9 mouse cellular contexts compared by ENCODE assay signal in the genomic region with DNA sequence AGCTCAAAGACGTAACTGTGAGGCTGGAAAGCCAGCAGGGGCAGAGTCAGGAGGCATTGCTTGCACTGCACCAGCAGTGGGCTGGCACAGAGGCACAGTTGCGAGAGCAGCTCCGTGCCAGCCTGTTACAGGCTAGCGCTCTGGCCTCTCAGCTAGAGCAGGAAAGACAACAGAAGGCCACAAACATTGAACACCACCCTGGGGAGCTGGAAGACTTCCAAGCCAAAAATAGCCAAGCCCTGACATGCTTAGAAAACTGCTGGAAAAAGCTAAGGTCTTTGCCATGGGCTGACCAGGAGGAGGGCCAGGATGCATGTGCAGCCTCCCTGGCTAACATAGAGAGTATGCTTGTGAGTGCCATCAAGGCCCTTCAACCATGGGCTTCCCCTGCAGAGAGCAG. TPM values are rescaled to one million over a fixed set of nuclear protein-coding genes. Genes with fewer than 3 reads are reported as not detected.
DNase-seq lines count a peak whose midpoint lies in the region; TF ChIP-seq lines count a peak whose summit lies in the region.
"Had no signal": no experiment of that assay in that cellular context is flagged by ENCODE, and none has a peak within 500 bp of the region (broad histone marks: within the 10 kb centered on the region; RNA-seq: fewer than 3 reads in every experiment).

No protein-coding gene starts in this region.

- peaks cover 34% of the 10 kb centered on the region for H3K4me1 ChIP-seq in olfactory bulb, adult 2 months (ENCODE audit: control insufficient read depth, insufficient read depth, low read length)
- H3K4me1 ChIP-seq: neural tube, embryonic 12.5 days had no signal

- no peak overlapping the region for H3K4me3 ChIP-seq in olfactory bulb, adult 2 months (ENCODE audit: insufficient read depth, low read depth, low read length)
- H3K4me3 ChIP-seq: neural tube, embryonic 12.5 days had no signal

- no peak for TF ChIP-seq POLR2A in olfactory bulb, adult 2 months (IDR thresholded peaks at IDR 0.05; ENCODE audit: insufficient read depth, low read depth, low read length)

- peak; percentile 34 for DNase-seq in testis, postnatal 14 days (ENCODE audit: low spot score)
- no peak for DNase-seq in testis, postnatal 10 days (ENCODE audit: low spot score)
- peak; percentile 92 for DNase-seq in cerebellum, adult 8-10 months
- peak; percentile 60 to 66 for DNase-seq in heart, adult 9 months (ENCODE audit: low spot score in 2 of 2)
- peak; percentile 48 for DNase-seq in layer of hippocampus, adult 9-10 months (ENCODE audit: low spot score)
- DNase-seq in natural killer cell, adult 2 months (ENCODE audit: low spot score in 2 of 2): no peak
- no peak for DNase-seq in thymus, postnatal 10 days (ENCODE audit: low spot score in 2 of 2)

- no peak for TF ChIP-seq CTCF in olfactory bulb, adult 2 months (IDR thresholded peaks at IDR 0.05; ENCODE audit: insufficient read depth, low read depth, low read length)

- 7% methylated on average over 4 of the region's 4 CpGs for WGBS in olfactory bulb, adult 2 months

- peak overlapping the region; percentile 83 for H3K27ac ChIP-seq in olfactory bulb, adult 2 months (ENCODE audit: insufficient read depth, low read depth, low read length)
- H3K27ac ChIP-seq: neural tube, embryonic 12.5 days had no signal

RNA-seq across cellular contexts. Expression of gene Pld6, which starts 28.3 kb away (rescaled TPM):
- polyA plus RNA-seq in olfactory bulb, adult 2 months (2012; ENCODE audit: insufficient read depth, insufficient read length, low replicate concordance, missing spikeins): not detected in 2 replicates

RNA-seq across cellular contexts. Expression of gene Flcn, which starts 50.6 kb away (rescaled TPM):
- polyA plus RNA-seq in olfactory bulb, adult 2 months (2012; ENCODE audit: insufficient read depth, insufficient read length, low replicate concordance, missing spikeins): not detected in 2 replicates

Comparison
In these comparisons a context has a peak if more than half of its experiments do, and no peak if none do; other contexts are left out.
1. DNase-seq: peak in testis, postnatal 14 days (single experiment), cerebellum, adult 8-10 months (single experiment), heart, adult 9 months (2 of 2) and layer of hippocampus, adult 9-10 months (single experiment); none in testis, postnatal 10 days (single experiment), natural killer cell, adult 2 months (0 of 2) and thymus, postnatal 10 days (0 of 2).